Mouse (Mus musculus) adrenal gland, postnatal 4 days (tissue): ENCODE results near the gene Wdr43. TPM values are rescaled to one million over a fixed set of nuclear protein-coding genes. Genes with fewer than 3 reads are reported as not detected.

ENCODE experiments used
- DNase-seq, 2 experiments: peaks; one replicate each; pipeline ENCODE4 v3.0.0; 2021 to 2022; ENCODE audit warnings: low spot score in 2 of 2, mixed read lengths in 2 of 2
- total RNA-seq, 2 experiments: library from RNA; stranded (reverse); gene quantifications; 2 replicates each; pipeline ENCODE4 v1.2.3; 2021

Wdr43 gene
- total RNA-seq, 2 experiments from 2014 or later = 59.1 to 71.4 TPM

- DNase-seq = peak in 1 of 2 experiments; percentile 59
These were observed 47.1 kb downstream of the Wdr43 start for GRCm38 (mm10) chr17:71662751-71663250.

GRCm38 (mm10) chr17:71663491-71663890 is 47.8 kb downstream of the Wdr43 start:
- no peak for DNase-seq

GRCm38 (mm10) chr17:71664172-71664571 is 48.5 kb downstream of the Wdr43 start:
- DNase-seq = no peak

- no peak for DNase-seq
These were observed 49.5 kb downstream of the Wdr43 start for GRCm38 (mm10) chr17:71665201-71665600.

GRCm38 (mm10) chr17:71669511-71669910 is 53.8 kb downstream of the Wdr43 start:
- DNase-seq = no peak

- no peak for DNase-seq
These were observed 56.3 kb downstream of the Wdr43 start for GRCm38 (mm10) chr17:71671840-71672546.

GRCm38 (mm10) chr17:71673092-71673491 is 57.4 kb downstream of the Wdr43 start, which contains the start of gene Togaram2:
Gene Togaram2 (plus strand): TSS chr17:71673261.
- DNase-seq = no peak

- no peak for DNase-seq
These were observed 58.2 kb downstream of the Wdr43 start for GRCm38 (mm10) chr17:71673936-71674335.

GRCm38 (mm10) chr17:71674886-71675285 is 59.2 kb downstream of the Wdr43 start:
- DNase-seq = no peak

- DNase-seq = no peak
These were observed 66.0 kb downstream of the Wdr43 start for GRCm38 (mm10) chr17:71681666-71682065.

- no peak for DNase-seq
These were observed 66.7 kb downstream of the Wdr43 start for GRCm38 (mm10) chr17:71682379-71682778.

- no peak for DNase-seq
These were observed 67.6 kb downstream of the Wdr43 start for GRCm38 (mm10) chr17:71683281-71683680.

GRCm38 (mm10) chr17:71684103-71684608 is 68.5 kb downstream of the Wdr43 start:
- DNase-seq = no peak

GRCm38 (mm10) chr17:71687436-71687835 is 71.7 kb downstream of the Wdr43 start:
- DNase-seq = no peak

GRCm38 (mm10) chr17:71689903-71690302 is 74.2 kb downstream of the Wdr43 start:
- no peak for DNase-seq

GRCm38 (mm10) chr17:71691361-71691875 is 75.7 kb downstream of the Wdr43 start:
- DNase-seq = no peak

- no peak for DNase-seq
These were observed 77.6 kb downstream of the Wdr43 start for GRCm38 (mm10) chr17:71693313-71693712.

- no peak for DNase-seq
These were observed 78.1 kb downstream of the Wdr43 start for GRCm38 (mm10) chr17:71693780-71694179.

- DNase-seq = no peak
These were observed 79.5 kb downstream of the Wdr43 start for GRCm38 (mm10) chr17:71695151-71695550.

- no peak for DNase-seq
These were observed 80.1 kb downstream of the Wdr43 start for GRCm38 (mm10) chr17:71695716-71696315.

GRCm38 (mm10) chr17:71696396-71696795 is 80.7 kb downstream of the Wdr43 start:
- DNase-seq = no peak
